Mouse (Mus musculus) thymus, adult 2 months (tissue): ENCODE results near the gene Cyp2d12.
"Not testable (repeated sequence)": the region's sequence is repeated elsewhere in the genome, so short reads cannot be mapped to it uniquely, and the experiment has no call there.

ENCODE experiments used
- CTCF ChIP-seq: fragments of 200-500 bp; IDR thresholded peaks from 2 replicates; pipeline ENCODE4 v1.5.1; 2012; ENCODE audit warnings: mild to moderate bottlenecking, control low read depth, low read length, moderate library complexity, borderline replicate concordance; ENCODE audit not compliant: control insufficient read depth, poor library complexity, insufficient read depth; ENCODE audit errors: extremely low read depth
- POLR2A ChIP-seq: fragments of 200-500 bp; IDR thresholded peaks from 2 replicates; pipeline ENCODE4 v1.6.1; 2012; ENCODE audit warnings: mild to moderate bottlenecking, low read length, control low read depth, moderate library complexity; ENCODE audit not compliant: control insufficient read depth, poor library complexity, insufficient read depth; ENCODE audit errors: extremely low read depth

DNA sequence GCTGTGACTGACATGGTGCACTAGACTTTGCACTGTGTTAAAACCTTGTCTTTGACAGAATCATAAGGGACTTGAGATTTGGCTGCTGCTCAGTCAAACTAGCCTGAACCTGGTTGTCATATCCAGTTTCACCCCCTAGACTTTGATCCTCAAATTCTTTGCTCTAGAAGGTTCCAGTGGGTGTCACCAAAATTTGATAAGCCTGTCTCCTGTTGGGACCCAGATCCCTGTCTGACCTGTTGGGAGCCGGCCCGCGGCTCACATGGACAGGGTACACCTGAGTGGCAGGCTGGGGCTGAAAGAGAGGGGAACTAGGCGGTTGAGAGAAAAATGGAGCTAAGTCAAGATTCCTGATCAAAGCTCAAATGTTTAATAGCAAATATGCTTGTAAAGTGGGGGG lies 7.1 kb upstream of the Cyp2d12 start:
- not testable (repeated sequence) for TF ChIP-seq CTCF, POLR2A
